Comparison of ENCODE assay signal across 8 mouse cellular contexts in genomic region chr11:78115367-78116145, GRCm38 (mm10). TPM values are rescaled to one million over a fixed set of nuclear protein-coding genes. Genes with fewer than 3 reads are reported as not detected.
A peak's percentile ranks its signal among the peaks of the same experiment; 100 is the strongest.
DNase-seq lines count a peak whose midpoint lies in the region; ATAC-seq lines count a peak whose summit lies in the region.

No protein-coding gene starts in this region.

- H3K4me1 ChIP-seq in hindbrain, embryonic 13.5 days (replicated peaks): peaks cover 67% of the 10 kb centered on the region

- peak overlapping the region; percentile 77 for H3K4me2 ChIP-seq in hindbrain, embryonic 13.5 days

- peak overlapping the region; percentile 89 for H3K9ac ChIP-seq in hindbrain, embryonic 13.5 days

- peak; percentile 98 for DNase-seq in Muller cell, postnatal 12 days (ENCODE audit: inconsistent ontology term)
- peak; percentile 97 for DNase-seq in cerebellum, adult 9-11 months
- DNase-seq in frontal cortex, postnatal 10 days (ENCODE audit: low spot score in 2 of 2): peak; percentile 91 to 93
- DNase-seq in layer of hippocampus, postnatal 25 days (ENCODE audit: extremely low spot score in 1 of 2, low spot score in 1 of 2): peak; percentile 75 to 80
- peak; percentile 95 for DNase-seq in lung, postnatal 25 days (ENCODE audit: low spot score)
- peak; percentile 96 for DNase-seq in retina, embryonic 14.5 days (ENCODE audit: low spot score)
- peak; percentile 95 for DNase-seq in thymus, postnatal 4 days

- peak; percentile 100 for ATAC-seq in hindbrain, embryonic 13.5 days (ENCODE audit: low FRiP score)

- H3K27me3 ChIP-seq in hindbrain, embryonic 13.5 days: no peaks in the 10 kb centered on the region

- no peaks in the 10 kb centered on the region for H3K9me3 ChIP-seq in hindbrain, embryonic 13.5 days

- peak overlapping the region; percentile 97 for H3K27ac ChIP-seq in hindbrain, embryonic 13.5 days

- peak overlapping the region; percentile 76 for H3K4me3 ChIP-seq in hindbrain, embryonic 13.5 days

- WGBS in hindbrain, embryonic 13.5 days: under 1% methylated on average over 32 of the region's 37 CpGs

- no peaks in the 10 kb centered on the region for H3K36me3 ChIP-seq in hindbrain, embryonic 13.5 days

RNA-seq across cellular contexts. Expression of gene Fam222b, which starts 21.1 kb away (rescaled TPM):
- polyA plus RNA-seq in hindbrain, embryonic 13.5 days (2015; fragmentation: Nextera tagmentation; extraction: Ambion mirVana): 28.2 and 31.4 TPM in 2 replicates
- 10 to 100 TPM; 27.6 to 33.4 TPM for total RNA-seq in layer of hippocampus, postnatal 25 days (2021)

RNA-seq across cellular contexts. Expression of gene Eral1, which starts 35.4 kb away (rescaled TPM):
- polyA plus RNA-seq in hindbrain, embryonic 13.5 days (2015; fragmentation: Nextera tagmentation; extraction: Ambion mirVana): 31.5 and 32.0 TPM in 2 replicates
- 10 to 100 TPM; 18.6 to 21.1 TPM for total RNA-seq in layer of hippocampus, postnatal 25 days (2021)

RNA-seq across cellular contexts. Expression of gene Traf4, which starts 49.8 kb away (rescaled TPM):
- 125 and 127 TPM in 2 replicates for polyA plus RNA-seq in hindbrain, embryonic 13.5 days (2015; fragmentation: Nextera tagmentation; extraction: Ambion mirVana)
- total RNA-seq in layer of hippocampus, postnatal 25 days (2021): 10 to 100 TPM; 16.1 to 19.9 TPM

Comparison
In these comparisons a context has a peak if more than half of its experiments do, and no peak if none do; other contexts are left out.
1. Peak in every context shown above with its lines: DNase-seq, ATAC-seq, H3K4me3 ChIP-seq and H3K27ac ChIP-seq.